Mouse (Mus musculus): ENCODE results near the gene Zfp74.
"Not testable (repeated sequence)": the region's sequence is repeated elsewhere in the genome, so short reads cannot be mapped to it uniquely, and the experiment has no call there.

The Zfp74 gene

DNA sequence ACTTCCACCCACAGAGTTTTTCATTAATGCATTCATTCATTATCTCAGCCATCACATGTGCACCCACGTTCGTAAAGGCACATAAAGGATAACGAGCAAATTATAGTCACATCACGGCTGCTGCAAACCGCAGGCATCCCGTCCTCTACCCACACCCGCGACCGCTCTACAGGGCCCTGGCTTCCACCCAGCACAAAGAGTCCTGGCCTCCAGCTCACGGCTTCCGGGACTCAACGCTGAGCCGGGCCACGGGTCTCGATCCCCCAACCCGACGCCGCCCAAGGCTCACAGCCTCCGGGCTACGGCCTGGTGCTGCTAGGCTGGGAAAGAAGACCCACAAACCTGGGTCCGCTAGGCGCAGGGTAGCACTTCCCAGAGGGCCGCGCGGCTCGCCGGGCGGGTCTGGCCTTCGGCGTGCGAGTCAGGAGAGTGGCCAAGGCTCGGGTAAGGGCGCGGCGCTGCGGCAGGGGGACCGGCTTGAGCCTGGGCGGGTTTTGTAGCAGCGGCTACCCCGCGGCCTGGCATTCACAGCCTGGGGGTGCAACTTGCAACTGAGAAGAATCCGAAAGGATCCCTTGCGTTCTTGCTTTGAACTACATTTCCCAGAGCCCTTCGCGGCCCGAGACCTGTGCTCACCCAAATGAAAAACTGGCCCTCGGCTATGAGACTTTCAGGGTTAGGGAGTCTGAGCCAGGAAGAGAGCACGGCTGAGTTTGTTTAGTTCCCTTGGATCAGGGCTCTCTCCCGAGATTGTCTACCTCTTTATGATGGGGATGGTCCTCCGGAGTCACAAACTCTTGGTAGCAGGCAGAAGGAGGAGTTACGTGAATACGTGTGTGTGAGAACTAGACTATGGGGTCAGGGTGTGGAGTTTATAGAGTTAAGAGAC, at the start of gene Zfp74:
Gene Zfp74, minus strand, starts transcription at position 577 of the 889 bp plus-strand sequence.
- peak; percentile 84 for DNase-seq (ENCODE audit: low read depth, low spot score)

GRCm38 (mm10) chr7:30000601-30001000, 46.7 kb upstream of the Zfp74 start:
- DNase-seq (ENCODE audit: low read depth, low spot score), result no peak

- DNase-seq (ENCODE audit: low read depth, low spot score), result no peak
Measured at GRCm38 (mm10) chr7:29995134-29995533, 41.2 kb upstream of the Zfp74 start.

GRCm38 (mm10) chr7:29993340-29993739, 39.5 kb upstream of the Zfp74 start:
- DNase-seq (ENCODE audit: low read depth, low spot score), result no peak

DNA sequence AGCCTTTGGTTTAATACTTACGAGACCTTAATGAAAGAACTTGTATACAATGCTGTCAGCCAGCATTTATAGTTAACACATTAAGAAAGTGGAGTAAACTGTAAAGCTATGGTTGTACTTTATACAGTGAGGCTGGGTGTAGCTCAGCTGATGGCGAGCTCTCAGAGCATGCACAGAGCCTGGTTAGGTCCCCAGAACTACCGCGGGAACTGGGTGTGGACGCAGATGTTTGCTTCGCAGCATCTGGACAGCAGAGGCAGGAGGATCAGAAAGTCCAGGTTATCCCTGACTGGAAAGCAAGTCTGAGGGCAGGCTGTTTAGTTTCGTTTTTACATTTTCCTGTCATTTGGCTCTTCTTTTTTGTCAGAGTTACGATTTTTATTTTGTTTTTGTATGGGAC, 38.8 kb upstream of the Zfp74 start:
- DNase-seq (ENCODE audit: low read depth, low spot score), result no peak

- no peak for DNase-seq (ENCODE audit: low read depth, low spot score)
Measured at GRCm38 (mm10) chr7:29989031-29989430, 35.1 kb upstream of the Zfp74 start.

- no peak for DNase-seq (ENCODE audit: low read depth, low spot score)
Measured at GRCm38 (mm10) chr7:29987551-29987950, 33.7 kb upstream of the Zfp74 start.

DNA sequence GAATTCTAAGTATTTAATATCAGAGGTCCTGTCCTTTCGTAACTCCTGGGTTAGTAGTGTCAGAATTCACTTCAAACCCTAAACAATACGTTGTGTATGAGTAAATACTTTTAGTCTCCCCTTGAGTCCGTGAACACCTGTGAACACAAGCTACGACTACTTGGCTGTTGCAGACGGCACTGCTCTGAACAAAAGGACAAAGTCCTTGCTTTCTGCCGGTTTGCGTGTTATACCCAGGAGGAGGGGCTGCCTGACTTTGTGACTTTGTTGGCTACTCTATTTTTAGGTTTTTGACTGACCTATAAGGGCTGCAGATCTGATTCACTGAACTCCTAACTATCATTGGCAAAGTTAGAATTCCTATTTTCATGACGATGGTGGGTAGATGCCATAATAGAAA, 32.2 kb upstream of the Zfp74 start:
- DNase-seq (ENCODE audit: low read depth, low spot score), result no peak

DNA sequence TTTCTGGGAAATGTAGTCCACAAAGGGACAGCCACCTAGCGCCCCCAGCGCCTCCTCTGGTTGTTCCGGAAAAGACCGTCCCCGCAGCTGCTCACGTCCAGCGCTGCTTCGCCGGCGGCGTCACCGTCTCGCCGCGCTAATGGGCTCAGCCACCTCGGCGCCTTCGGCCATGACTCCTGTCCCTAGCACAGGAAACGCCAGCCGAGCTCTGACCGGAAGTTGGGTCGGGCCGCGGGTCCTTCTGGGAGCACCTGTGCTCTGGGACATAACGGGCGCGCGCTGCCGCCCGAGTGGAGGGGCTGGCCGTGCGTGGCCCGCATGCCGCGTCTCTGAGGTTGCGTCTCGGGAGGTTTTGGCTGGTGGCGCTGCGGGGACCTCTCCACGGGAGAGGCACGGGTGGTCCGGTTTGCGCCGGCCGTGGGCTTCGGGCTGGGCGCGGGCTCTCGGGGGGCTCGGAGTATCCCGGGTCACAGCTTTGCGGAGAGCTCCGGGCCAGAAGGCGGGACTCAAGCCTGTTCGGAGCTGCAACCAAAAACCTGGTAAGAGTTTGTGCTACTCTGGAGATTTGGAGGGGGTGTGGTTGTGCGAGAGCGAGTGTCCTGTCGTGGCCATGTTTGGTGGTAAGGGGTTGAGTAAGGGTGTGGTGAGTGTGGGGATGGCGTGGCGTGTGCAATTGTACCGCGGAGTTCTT, 29.9 kb upstream of the Zfp74 start, which contains the start of gene Zfp568:
Gene Zfp568, plus strand, starts transcription at position 266 of the 691 bp plus-strand sequence.
- DNase-seq (ENCODE audit: low read depth, low spot score), result peak; percentile 79

DNA sequence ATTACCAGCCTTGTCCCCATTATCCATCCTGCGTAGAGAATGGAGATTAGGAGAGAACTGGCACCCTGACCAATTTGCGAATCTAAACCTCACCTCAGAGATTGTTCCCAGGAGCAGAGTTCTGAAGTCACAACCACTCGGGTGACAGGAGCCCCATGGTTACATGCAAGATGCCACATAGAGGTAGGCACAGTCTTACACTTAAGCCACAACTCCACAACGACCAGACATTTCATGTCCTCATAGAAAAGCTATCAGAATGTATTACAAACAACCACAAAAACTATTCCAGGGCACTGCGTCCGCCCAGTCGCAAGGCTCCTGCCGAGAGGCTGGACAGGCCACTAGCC, 29.4 kb upstream of the Zfp74 start:
- DNase-seq (ENCODE audit: low read depth, low spot score), result no peak

DNA sequence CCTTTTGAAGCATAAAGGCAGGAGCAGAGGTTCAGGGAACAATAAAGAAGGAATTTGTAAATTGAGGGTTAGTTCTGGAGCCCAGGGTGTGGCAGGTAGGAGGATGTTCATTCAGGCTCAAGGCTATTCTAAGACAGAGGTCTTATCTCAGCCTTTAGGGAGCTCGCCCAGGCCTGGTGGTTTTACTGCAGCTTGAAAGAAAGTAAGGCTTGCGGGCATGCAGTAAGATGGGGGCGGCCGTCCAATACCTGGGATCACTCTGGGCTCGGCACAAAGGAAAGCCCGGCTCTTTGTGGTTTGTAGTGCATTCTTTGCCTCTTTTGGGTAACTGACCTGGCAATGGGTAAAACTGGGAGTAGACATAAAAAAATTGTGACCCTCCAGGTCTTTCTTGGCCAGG, 29.0 kb upstream of the Zfp74 start:
- no peak for DNase-seq (ENCODE audit: low read depth, low spot score)

GRCm38 (mm10) chr7:29982341-29982740, 28.5 kb upstream of the Zfp74 start:
- DNase-seq (ENCODE audit: low read depth, low spot score), result no peak

- DNase-seq (ENCODE audit: low read depth, low spot score), result no peak
Measured at GRCm38 (mm10) chr7:29981860-29982259, 28.0 kb upstream of the Zfp74 start.

- DNase-seq (ENCODE audit: low read depth, low spot score), result no peak
Measured at GRCm38 (mm10) chr7:29981455-29981854, 27.6 kb upstream of the Zfp74 start.

GRCm38 (mm10) chr7:29980761-29981160, 26.9 kb upstream of the Zfp74 start:
- no peak for DNase-seq (ENCODE audit: low read depth, low spot score)

DNA sequence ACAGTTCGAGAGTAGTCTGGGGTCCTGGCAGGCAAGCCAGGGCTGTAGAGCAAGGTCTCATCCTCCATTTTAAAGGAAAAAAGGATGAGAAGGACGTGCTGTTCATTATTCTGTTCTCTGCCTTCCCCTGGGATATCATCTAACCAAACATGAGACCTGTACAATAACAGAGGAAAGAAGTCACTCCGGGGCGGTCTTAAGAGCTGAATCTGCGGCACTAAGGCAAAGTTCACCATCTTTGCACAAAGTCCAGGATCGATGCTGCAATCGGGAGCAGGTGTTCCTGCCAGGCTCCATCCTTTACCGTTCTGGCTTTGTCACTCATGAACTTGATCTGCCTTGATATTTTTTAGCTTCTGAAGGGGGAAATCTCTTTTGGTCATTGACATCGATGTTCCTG, 16.8 kb upstream of the Zfp74 start:
- DNase-seq (ENCODE audit: low read depth, low spot score), result no peak

GRCm38 (mm10) chr7:29965115-29965810, 11.4 kb upstream of the Zfp74 start:
- DNase-seq (ENCODE audit: low read depth, low spot score), result not testable (repeated sequence)

GRCm38 (mm10) chr7:29959004-29959403, 5.1 kb upstream of the Zfp74 start:
- DNase-seq (ENCODE audit: low read depth, low spot score), result no peak

DNA sequence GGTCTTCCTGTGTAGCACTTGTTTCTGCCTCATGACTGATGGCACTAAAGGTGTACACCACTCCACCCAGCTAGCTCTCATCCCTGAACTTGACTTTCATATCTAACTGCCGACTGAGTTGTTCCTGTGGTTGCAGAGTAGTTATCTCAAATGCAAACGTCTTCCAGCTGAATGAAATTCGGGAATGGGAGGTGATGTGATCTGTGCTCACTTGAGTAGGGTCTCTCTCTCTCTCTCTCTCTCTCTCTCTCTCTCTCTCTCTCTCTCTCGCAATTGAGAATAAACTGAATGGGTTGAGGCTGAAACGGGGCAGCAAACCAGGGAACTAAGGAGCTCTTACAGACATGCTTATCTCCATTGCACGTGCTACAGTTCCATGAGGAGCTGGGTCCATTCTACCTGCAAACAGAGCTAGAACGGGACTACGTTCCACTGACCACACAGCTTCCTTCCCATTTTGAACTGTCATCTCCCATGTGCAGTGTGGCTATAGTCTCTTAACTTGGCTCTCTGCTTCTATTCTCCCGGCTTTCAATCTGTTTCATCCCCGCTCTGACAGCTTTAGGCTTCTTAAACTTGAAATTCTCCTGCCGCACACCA, 4.3 kb upstream of the Zfp74 start:
- DNase-seq (ENCODE audit: low read depth, low spot score), result no peak

- DNase-seq (ENCODE audit: low read depth, low spot score), result no peak
Measured at GRCm38 (mm10) chr7:29956257-29956656, 2.4 kb upstream of the Zfp74 start.

DNA sequence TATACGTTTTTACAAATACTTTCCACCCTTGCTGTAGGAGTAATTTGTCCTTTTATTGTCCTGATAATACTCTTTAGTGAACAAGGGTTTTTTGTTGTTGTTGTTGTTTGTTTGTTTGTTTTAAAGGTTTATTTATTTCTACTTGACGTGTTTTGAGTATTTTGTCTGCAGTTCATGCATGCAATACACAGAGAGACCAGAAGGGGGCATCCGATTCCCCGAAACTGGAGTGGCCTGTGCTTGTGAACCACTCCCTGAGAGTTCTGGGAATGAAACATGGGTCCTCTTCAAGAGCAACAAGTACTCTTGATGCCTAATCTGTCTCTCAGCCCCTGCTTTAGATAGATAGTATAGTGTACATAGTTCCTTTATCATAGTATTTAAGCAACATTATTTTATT, 842 bp upstream of the Zfp74 start:
- DNase-seq (ENCODE audit: low read depth, low spot score), result no peak

DNA sequence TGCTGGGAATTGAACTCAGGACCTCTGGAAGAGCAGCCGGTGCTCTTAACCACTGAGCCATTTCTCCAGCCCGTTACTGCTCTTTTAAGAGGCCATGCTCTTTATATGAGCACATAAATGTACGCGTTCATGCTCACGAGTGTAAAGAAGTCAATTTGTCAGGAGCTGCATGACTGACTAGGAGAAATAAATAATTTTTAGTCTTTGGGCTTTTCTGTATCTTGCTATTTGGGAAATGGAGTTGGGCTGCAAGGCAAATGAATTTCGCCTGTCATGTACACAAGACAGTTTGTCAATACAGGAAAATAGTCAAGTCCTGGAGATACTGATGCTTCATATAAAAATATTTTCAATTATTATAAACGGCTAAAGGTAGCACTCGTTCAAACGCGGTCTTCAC, 803 bp downstream of the Zfp74 start:
- no peak for DNase-seq (ENCODE audit: low read depth, low spot score)

Data from telencephalon, adult 2 months (tissue).